Mouse (Mus musculus) forebrain, postnatal 0 days (tissue): ENCODE measurements around the gene Prkcd. TPM values are rescaled to one million over a fixed set of nuclear protein-coding genes. Genes with fewer than 3 reads are reported as not detected.
A peak's percentile ranks its signal among the peaks of the same experiment; 100 is the strongest.

ENCODE experiments used
- ATAC-seq: fragments of 200-750 bp; cut with Nextera tagmentation; 2 replicates; pipeline ENCODE4 v1.8.0; 2017; ENCODE audit warnings: mild to moderate bottlenecking, moderate library complexity
- DNase-seq: peaks from one replicate; pipeline ENCODE4 v3.0.0-alpha.2; 2015
- H3K27ac ChIP-seq: fragments of 300-500 bp; sonication (generic); 2 replicates; pipeline ENCODE4 v1.5.1; 2014; ENCODE audit warnings: low read depth, mild to moderate bottlenecking, antibody characterized with exemption, low read length, moderate library complexity, mixed read lengths
- H3K27me3 ChIP-seq: fragments of 300-500 bp; sonication (generic); 2 replicates; pipeline ENCODE4 v1.6.1; 2014; ENCODE audit warnings: mild to moderate bottlenecking, low read length, mixed read lengths; ENCODE audit not compliant: insufficient read depth
- H3K36me3 ChIP-seq: fragments of 300-500 bp; sonication (generic); 2 replicates; pipeline ENCODE4 v1.6.1; 2014; ENCODE audit warnings: mild to moderate bottlenecking, moderate library complexity; ENCODE audit not compliant: insufficient read depth
- H3K4me1 ChIP-seq: fragments of 300-500 bp; sonication (generic); 2 replicates; pipeline ENCODE4 v1.6.1; 2014; ENCODE audit warnings: antibody characterized with exemption; ENCODE audit not compliant: insufficient read depth
- H3K4me2 ChIP-seq: fragments of 300-500 bp; sonication (generic); 2 replicates; pipeline ENCODE4 v1.6.1; 2014; ENCODE audit warnings: low read depth, mild to moderate bottlenecking, moderate library complexity
- H3K4me3 ChIP-seq: fragments of 300-500 bp; sonication (generic); 2 replicates; pipeline ENCODE4 v1.5.1; 2014; ENCODE audit warnings: low read depth, low read length, mixed read lengths
- H3K9ac ChIP-seq: fragments of 300-500 bp; sonication (generic); 2 replicates; pipeline ENCODE4 v1.6.1; 2014; ENCODE audit warnings: mild to moderate bottlenecking
- H3K9me3 ChIP-seq: fragments of 300-500 bp; sonication (generic); 2 replicates; pipeline ENCODE4 v1.6.1; 2016; ENCODE audit warnings: low read length
- CTCF ChIP-seq: sonication (generic); IDR thresholded peaks from 2 replicates; pipeline ENCODE4 v1.5.1; 2016; ENCODE audit warnings: antibody characterized with exemption, control low read depth, low read depth
- WGBS: fragments of 180-500 bp; shearing (Covaris S2); extraction: QIAGEN DNeasy Blood & Tissue Kit; methylation state at CpG from one replicate; pipeline ENCODE4 v1.1.7; 2014; 5-methylcytosine and 5-hydroxymethylcytosine counted together
- microRNA-seq, 2 experiments: library from miRNA; unstranded; fragments of <30 nt; microRNA quantifications; one replicate each; pipeline ENCODE4; 2016
- polyA plus RNA-seq: library from polyadenylated mRNA; unstranded; fragments of >200 nt; fragmentation: Nextera tagmentation; extraction: Ambion mirVana; gene quantifications from 2 replicates; pipeline ENCODE4 v1.2.1, GENCODE M21; 2015
- total RNA-seq: library from RNA; depleted of rRNA; stranded (reverse); fragments of >200 nt; gene quantifications from 2 replicates; pipeline ENCODE4 v1.2.3, GENCODE M21; 2014; rRNA removed

The Prkcd gene
- total and polyA plus RNA-seq, 2 experiments from 2014 or later = 19.8 to 29.6 TPM

- H3K36me3 ChIP-seq = no peaks in the 10 kb centered on the region; the same call in 1 of the 2 replicates
- 0 out of 2 replicates have a peak overlapping the region, but pooled peaks have one; percentile 60 for H3K4me2 ChIP-seq
- H3K9ac ChIP-seq = no peak overlapping the region
- no peak overlapping the region for H3K27ac ChIP-seq
- ATAC-seq (no peak), DNase-seq (no peak)
- H3K9me3 ChIP-seq = no peaks in the 10 kb centered on the region
- H3K4me1 ChIP-seq = peaks cover 21% of the 10 kb centered on the region; the same call in 1 of the 2 replicates
- TF ChIP-seq CTCF = no peak
- 92% methylated on average over 2 of the region's 2 CpGs for WGBS
- H3K27me3 ChIP-seq = no peaks in the 10 kb centered on the region
- H3K4me3 ChIP-seq = no peak overlapping the region
Measured at GRCm38 (mm10) chr14:30551981-30552380, 74.0 kb downstream of the Prkcd start.

- no peak for ATAC-seq
- Histone ChIP-seq H3K27me3 (no peaks in the 10 kb centered on the region), H3K36me3 (no peaks in the 10 kb centered on the region; the same call in 1 of the 2 replicates), H3K4me3 (peak overlapping the region; percentile 65; the same call in 1 of the 2 replicates), H3K4me1 (peaks cover 21% of the 10 kb centered on the region; the same call in 1 of the 2 replicates), H3K9ac (no peak overlapping the region), H3K27ac (no peak overlapping the region), H3K4me2 (peak overlapping the region; percentile 60), H3K9me3 (no peaks in the 10 kb centered on the region)
- no peak for TF ChIP-seq CTCF
- WGBS = 38% methylated on average over 5 of the region's 5 CpGs
- DNase-seq = no peak
Measured at GRCm38 (mm10) chr14:30551509-30551908, 74.5 kb downstream of the Prkcd start.

DNA sequence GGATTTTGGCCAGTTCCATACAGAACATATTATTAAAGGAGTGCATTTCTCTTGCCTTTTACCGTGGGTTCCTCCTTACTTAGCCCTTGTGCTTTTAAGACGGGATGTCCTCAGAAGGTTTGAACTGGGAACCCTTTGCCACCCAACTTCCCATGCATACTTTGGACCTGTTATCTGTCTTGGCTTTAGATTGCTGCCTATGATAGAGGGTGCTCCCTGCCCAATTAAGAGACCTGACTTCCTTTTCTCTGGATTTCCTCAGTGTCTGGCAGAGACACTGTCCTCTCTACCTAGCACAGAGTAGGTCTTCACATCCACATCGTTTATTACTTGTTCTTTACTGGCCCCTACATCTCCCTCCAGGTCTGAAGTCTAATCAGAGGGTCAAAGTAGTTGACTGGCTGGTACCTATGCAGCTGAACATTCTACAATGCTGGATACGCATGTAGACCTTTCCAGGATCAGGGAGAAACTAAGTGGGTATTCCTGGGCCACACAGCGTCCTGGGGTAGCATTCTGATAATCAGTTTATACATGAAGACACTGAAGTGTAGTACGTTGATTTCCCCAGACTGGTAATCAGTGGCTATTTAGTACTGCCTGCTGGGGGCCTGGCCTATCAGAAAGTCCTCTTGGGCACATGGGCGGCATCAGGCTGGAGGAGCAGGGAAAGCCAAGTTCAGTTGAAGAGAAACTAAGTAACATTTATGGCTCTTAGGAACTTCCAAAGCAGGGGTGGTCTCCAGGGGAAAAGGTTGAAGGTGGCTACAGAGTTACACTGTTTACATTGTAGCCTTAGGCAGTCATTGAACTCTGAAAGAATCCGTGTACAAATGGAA, 75.6 kb downstream of the Prkcd start:
- 24% methylated on average over 8 of the region's 8 CpGs for WGBS
- Histone ChIP-seq H3K4me2 (peak overlapping the region; percentile 60), H3K27me3 (no peaks in the 10 kb centered on the region), H3K9ac (peak overlapping the region; percentile 90), H3K36me3 (no peaks in the 10 kb centered on the region), H3K9me3 (no peaks in the 10 kb centered on the region), H3K4me1 (peaks cover 21% of the 10 kb centered on the region; the same call in 1 of the 2 replicates), H3K27ac (0 out of 2 replicates have a peak overlapping the region, but pooled peaks have one; percentile 92), H3K4me3 (peak overlapping the region; percentile 65)
- TF ChIP-seq CTCF = no peak
- DNase-seq = no peak
- no peak for ATAC-seq

DNA sequence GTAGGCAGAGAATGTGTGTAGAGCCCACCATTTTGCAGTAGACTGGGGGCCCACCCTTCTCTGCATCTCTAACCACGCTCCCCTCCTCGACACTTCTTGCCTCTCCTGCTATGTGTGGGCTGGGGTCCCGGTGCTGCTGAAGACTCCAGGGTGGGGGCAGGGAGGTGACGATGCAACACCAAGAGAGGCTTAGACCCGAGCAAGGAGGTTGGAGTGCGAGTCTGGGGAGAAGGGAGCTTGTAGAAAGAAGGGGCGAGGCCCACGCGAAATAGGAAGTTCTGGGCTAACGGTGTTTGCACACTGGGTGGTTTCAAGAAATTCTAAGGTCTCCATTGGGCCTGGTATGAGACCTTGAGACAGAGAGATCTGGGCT, 76.2 kb downstream of the Prkcd start:
- TF ChIP-seq CTCF = no peak
- 1% methylated on average over 10 of the region's 10 CpGs for WGBS
- H3K27me3 ChIP-seq = no peaks in the 10 kb centered on the region
- H3K9me3 ChIP-seq = no peaks in the 10 kb centered on the region
- peak overlapping the region; percentile 60 for H3K4me2 ChIP-seq
- DNase-seq (peak; percentile 66), ATAC-seq (peak; percentile 44)
- H3K4me3 ChIP-seq = peak overlapping the region; percentile 65
- H3K4me1 ChIP-seq = peaks cover 21% of the 10 kb centered on the region; the same call in 1 of the 2 replicates
- peak overlapping the region; percentile 92 for H3K27ac ChIP-seq
- peak overlapping the region; percentile 90 for H3K9ac ChIP-seq
- no peaks in the 10 kb centered on the region for H3K36me3 ChIP-seq

- Histone ChIP-seq H3K27ac (peak overlapping the region; percentile 92), H3K27me3 (no peaks in the 10 kb centered on the region), H3K36me3 (no peaks in the 10 kb centered on the region), H3K4me3 (peak overlapping the region; percentile 65), H3K4me1 (peaks cover 21% of the 10 kb centered on the region; the same call in 1 of the 2 replicates), H3K9ac (peak overlapping the region; percentile 90), H3K4me2 (peak overlapping the region; percentile 60), H3K9me3 (no peaks in the 10 kb centered on the region)
- ATAC-seq (peak; percentile 91), DNase-seq (peak; percentile 93)
- under 1% methylated on average over 69 of the region's 69 CpGs for WGBS
- no peak for TF ChIP-seq CTCF
Measured at GRCm38 (mm10) chr14:30548965-30549776, 76.8 kb downstream of the Prkcd start.

DNA sequence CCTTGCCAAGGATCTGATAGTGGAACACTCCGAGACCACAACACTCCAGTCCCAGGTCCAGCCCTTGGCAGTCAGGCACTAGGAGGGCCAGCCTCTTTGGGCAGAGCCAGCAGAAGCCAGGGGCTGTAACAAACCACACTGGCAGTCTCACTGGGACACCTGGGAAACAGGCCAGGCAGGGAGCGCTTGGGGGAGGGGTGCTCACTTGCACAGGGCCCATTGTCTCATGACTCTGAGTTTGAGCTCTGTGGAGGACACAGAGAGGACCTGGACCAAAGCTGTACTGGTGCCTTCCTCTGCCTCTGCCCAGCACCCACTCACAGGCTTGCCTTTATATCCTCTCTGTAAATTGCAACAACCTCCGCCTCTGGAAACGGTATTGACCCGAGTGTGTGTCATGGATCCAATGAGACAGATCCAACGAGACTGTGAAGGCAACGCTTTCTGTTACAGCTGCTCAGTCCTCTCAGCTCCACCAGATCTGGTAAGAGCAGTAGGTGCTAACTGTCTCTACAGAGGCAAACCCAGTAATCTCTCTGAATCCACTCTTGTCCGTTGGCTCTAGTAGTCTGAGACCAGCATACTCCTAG, 77.8 kb downstream of the Prkcd start, which contains the start of gene Tkt:
Tkt (plus strand) TSS at position 229 of the 590 bp plus-strand sequence.
- H3K4me1 ChIP-seq = peaks cover 21% of the 10 kb centered on the region; the same call in 1 of the 2 replicates
- H3K9ac ChIP-seq = peak within 1 kb of the TSS; percentile 90
- no peaks in the 10 kb centered on the region for H3K36me3 ChIP-seq
- H3K27me3 ChIP-seq = no peaks in the 10 kb centered on the region
- no peak for TF ChIP-seq CTCF
- WGBS = 10% methylated on average over 8 of the region's 8 CpGs
- H3K9me3 ChIP-seq = no peaks in the 10 kb centered on the region
- H3K27ac ChIP-seq = peak within 1 kb of the TSS; percentile 92
- peak within 1 kb of the TSS; percentile 60 for H3K4me2 ChIP-seq
- peak within 1 kb of the TSS; percentile 65 for H3K4me3 ChIP-seq
- ATAC-seq (peak; percentile 9), DNase-seq (peak; percentile 60)

Small RNAs within 50 kb of the gene (microRNA-seq; reads per million reads assigned to microRNA genes)
- gene Mir3076 = 7.2 to 7.3 reads per million in 2 experiments

Other genes with a start within 250 kb of the Prkcd start
- 14.8 and 20.9 TPM in 2 replicates for gene Dcp1a, start 146.7 kb downstream of the Prkcd start, total RNA-seq
- gene Dcp1a, start 146.7 kb downstream of the Prkcd start, polyA plus RNA-seq = 6.9 and 8.8 TPM in 2 replicates
- 23.2 and 31.3 TPM in 2 replicates for gene Cacna1d, start 134.8 kb downstream of the Prkcd start, total RNA-seq
- gene Cacna1d, start 134.8 kb downstream of the Prkcd start, polyA plus RNA-seq = 4.1 and 7.2 TPM in 2 replicates
- gene Tkt, start 77.9 kb downstream of the Prkcd start, total RNA-seq = 374 and 390 TPM in 2 replicates
- 278 and 281 TPM in 2 replicates for gene Tkt, start 77.9 kb downstream of the Prkcd start, polyA plus RNA-seq
- gene Rft1, start 28.1 kb upstream of the Prkcd start, total RNA-seq = 10.5 and 18.4 TPM in 2 replicates
- 6.0 and 9.6 TPM in 2 replicates for gene Rft1, start 28.1 kb upstream of the Prkcd start, polyA plus RNA-seq
- gene Sfmbt1, start 88.6 kb upstream of the Prkcd start, total RNA-seq = 8.1 and 15.5 TPM in 2 replicates
- gene Sfmbt1, start 88.6 kb upstream of the Prkcd start, polyA plus RNA-seq = 9.0 and 13.3 TPM in 2 replicates
- gene Tmem110, start 199.4 kb upstream of the Prkcd start, total RNA-seq = 18.6 and 19.0 TPM in 2 replicates
- 10.2 and 12.0 TPM in 2 replicates for gene Tmem110, start 199.4 kb upstream of the Prkcd start, polyA plus RNA-seq